Mouse (Mus musculus) bone marrow, adult 2 months (tissue): ENCODE measurements around the gene Dennd4c.

Source experiments
- CTCF ChIP-seq: fragments of 200-500 bp; IDR thresholded peaks from 2 replicates; pipeline ENCODE4 v1.5.1; 2011; ENCODE audit warnings: low read length, control low read depth; ENCODE audit not compliant: control insufficient read depth, insufficient read depth
- POLR2A ChIP-seq: fragments of 200-500 bp; IDR thresholded peaks from 2 replicates; pipeline ENCODE4 v1.6.1; 2011; ENCODE audit warnings: low read depth, mild to moderate bottlenecking, control low read depth, low read length, borderline replicate concordance; ENCODE audit not compliant: control insufficient read depth

GRCm38 (mm10) chr4:86699161-86699865 is 49.0 kb upstream of the Dennd4c start:
- TF ChIP-seq POLR2A (no peak), CTCF (no peak)
